Mouse (Mus musculus) C2C12 (cell line): Measurements from ENCODE around the gene Fars2.

Source experiments
- CEBPB ChIP-seq: IDR thresholded peaks from one replicate; pipeline ENCODE4 v1.6.1; 2011; ENCODE audit warnings: low read depth, mild to moderate bottlenecking, control low read depth, moderate library complexity
- CTCF ChIP-seq: IDR thresholded peaks from one replicate; pipeline ENCODE4 v1.5.1; 2011; ENCODE audit not compliant: control insufficient read depth, insufficient read depth, insufficient read length
- FOSL1 ChIP-seq: IDR thresholded peaks from one replicate; pipeline ENCODE4 v1.8.0; 2011; ENCODE audit warnings: mild to moderate bottlenecking, low read length; ENCODE audit not compliant: poor library complexity, insufficient read depth, severe bottlenecking
- MAX ChIP-seq: IDR thresholded peaks from one replicate; pipeline ENCODE4 v1.6.1; 2011; ENCODE audit warnings: mild to moderate bottlenecking, control low read depth
- MYOD1 ChIP-seq: IDR thresholded peaks from one replicate; pipeline ENCODE4 v1.6.1; 2011; ENCODE audit warnings: low read depth; ENCODE audit not compliant: control insufficient read depth, insufficient read length
- MYOG ChIP-seq: IDR thresholded peaks from one replicate; pipeline ENCODE4 v1.6.1; 2011; ENCODE audit not compliant: control insufficient read depth, insufficient read length; ENCODE audit errors: extremely low read depth
- USF1 ChIP-seq: IDR thresholded peaks from one replicate; pipeline ENCODE4 v1.6.1; 2011; ENCODE audit warnings: low read depth, mild to moderate bottlenecking, control low read depth, moderate library complexity

DNA sequence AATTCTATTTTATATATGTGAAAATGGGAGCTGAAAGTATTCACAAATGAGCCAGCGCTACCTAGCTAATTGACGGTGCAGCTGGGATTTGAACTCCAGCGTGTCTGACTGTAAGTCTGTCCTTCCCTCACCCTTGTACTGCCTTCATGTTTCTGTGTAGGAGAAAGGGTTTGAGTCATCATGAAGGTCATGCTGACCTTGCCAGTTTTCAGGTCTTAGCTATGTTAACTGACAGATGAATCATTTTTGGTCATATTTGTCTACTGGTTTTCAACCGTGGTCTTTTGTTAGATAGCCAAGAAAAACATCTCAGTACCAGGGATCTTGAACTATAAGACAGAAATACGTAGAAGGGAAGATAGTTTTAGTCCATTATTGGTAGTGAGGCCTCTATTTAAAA, 14.2 kb downstream of the Fars2 start:
- TF ChIP-seq CTCF: no peak
- no peak for TF ChIP-seq USF1
- TF ChIP-seq MAX: no peak
- TF ChIP-seq FOSL1: no peak
- no peak for TF ChIP-seq CEBPB
- no peak for TF ChIP-seq MYOG
- no peak for TF ChIP-seq MYOD1
